Mouse (Mus musculus) MN1 (cell line): Measurements from ENCODE around the gene Cntn5.
"Not testable (repeated sequence)": the region's sequence is repeated elsewhere in the genome, so short reads cannot be mapped to it uniquely, and the experiment has no call there.

ENCODE experiments used
- DNase-seq: peaks from one replicate; pipeline ENCODE4 v3.0.0-alpha.2; 2016; ENCODE audit warnings: low spot score

The Cntn5 gene

DNA sequence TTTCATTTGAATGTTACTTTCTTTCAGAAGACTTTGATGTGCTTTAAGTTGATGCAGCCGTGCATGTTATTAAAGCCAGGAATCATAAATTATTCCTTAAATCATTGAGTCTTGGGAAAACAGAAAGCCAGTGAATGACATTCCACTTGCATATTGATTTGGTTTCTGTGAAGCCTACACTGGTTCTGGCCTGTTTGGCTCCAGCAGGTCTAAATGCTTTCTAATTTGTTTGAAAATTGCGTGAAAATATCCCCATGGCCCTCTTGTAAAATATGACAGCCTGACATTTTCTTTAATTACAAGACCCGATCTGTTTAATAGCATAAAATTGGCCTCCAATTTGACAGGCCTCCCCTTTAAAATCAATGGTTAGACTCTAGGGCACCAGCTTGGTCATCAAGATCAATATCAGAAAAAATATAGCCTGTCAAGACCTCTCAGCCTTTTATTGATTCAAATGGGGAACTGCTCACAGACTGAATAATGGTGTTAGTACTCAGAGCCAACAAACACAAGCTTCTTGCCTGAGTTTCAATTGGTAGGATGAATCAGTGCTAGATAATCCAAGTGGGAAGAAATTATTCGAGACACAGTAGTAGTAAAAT lies 247.3 kb downstream of the Cntn5 start:
- DNase-seq: no peak

DNA sequence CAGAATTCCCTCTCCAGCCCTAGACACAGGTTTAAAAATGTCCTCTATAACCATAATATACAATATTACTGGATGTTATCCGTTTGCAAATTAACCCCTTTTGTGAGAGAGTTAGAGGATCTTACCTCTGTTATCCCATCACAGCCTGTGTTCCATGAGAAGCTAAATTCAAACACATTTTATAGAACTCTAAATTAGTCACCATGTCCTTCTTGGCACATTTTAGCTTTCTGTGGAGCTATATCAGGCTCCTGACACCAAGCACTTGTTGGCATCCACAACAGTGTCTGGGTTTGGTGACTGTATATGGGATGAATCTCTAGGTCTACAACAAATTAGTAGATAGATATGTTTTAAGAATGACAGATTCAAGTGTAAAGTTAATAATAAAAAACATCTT lies 253.9 kb downstream of the Cntn5 start:
- no peak for DNase-seq

DNA sequence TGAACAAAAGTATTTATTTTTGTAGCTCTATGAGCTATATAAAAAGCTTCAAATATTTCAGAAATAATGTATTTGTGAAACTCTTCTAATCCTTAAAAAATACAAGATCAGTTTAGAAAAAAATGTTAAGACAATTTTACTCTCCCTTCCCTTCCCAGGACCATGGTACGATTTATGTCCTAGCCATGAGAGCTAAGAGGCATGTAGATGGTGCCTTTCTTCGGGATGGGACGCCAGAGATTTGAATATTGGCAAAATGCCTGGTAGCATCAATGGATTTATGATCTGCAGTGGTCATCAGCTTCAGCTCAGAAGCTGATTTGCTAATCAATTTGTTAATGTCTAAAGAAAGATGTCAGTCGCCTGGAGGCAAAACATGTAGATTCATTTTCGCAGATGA lies 258.6 kb downstream of the Cntn5 start:
- DNase-seq: no peak

DNA sequence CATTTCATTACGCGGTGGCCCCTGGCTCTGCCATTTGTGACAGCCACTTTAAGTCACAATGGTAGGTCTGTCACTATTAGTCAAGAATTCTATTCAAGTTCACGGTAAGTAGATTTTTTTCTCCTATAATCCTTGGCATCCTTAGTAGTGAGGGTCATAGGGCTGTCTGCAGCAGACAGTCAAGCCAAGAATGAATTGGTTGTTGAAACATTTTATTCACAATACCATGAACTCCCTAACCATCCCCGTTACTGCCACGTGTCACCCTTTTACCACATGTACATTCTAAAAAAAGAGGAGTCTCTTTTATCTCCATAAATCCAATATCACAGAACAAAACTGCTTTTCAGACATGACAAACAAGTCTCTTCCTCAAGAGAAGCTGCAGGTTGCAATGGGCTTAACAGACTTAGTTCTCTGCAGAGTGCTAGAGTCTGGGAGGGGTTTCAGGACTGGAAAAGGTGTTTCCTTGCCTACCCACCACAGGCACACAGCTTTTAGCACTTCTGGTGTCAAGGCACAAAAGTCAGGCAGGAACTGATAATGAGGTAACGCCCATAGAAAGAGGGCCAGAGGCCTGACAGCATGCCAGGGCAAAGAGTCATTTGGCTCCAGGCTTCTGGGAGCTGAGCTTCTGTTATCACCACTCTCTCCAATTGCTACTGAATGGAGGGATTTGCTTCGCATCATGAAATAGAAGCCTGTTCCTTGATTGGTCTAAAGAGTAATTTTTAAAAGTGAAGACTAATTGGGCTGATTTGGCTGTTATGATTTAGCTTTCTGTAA lies 259.3 kb downstream of the Cntn5 start:
- no peak for DNase-seq

DNA sequence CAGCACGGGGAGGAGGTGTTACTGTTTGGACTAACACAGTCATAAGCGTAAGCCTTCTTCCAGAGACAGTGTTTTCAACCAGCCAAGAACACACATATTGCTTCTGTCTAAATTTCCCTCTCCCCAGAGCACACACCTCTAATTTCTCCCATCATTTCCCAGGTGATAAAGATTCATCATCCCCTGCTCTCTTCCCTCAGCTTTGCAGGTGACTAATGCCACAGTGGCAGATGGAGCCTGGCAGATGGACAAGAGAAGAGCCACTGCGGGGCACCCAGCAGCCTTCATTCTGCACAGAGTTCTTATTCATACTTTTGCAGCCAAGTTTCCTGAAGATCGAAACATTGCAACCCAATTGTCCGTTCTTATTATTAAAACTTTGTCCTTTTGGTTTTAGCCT lies 286.5 kb downstream of the Cntn5 start:
- no peak for DNase-seq

DNA sequence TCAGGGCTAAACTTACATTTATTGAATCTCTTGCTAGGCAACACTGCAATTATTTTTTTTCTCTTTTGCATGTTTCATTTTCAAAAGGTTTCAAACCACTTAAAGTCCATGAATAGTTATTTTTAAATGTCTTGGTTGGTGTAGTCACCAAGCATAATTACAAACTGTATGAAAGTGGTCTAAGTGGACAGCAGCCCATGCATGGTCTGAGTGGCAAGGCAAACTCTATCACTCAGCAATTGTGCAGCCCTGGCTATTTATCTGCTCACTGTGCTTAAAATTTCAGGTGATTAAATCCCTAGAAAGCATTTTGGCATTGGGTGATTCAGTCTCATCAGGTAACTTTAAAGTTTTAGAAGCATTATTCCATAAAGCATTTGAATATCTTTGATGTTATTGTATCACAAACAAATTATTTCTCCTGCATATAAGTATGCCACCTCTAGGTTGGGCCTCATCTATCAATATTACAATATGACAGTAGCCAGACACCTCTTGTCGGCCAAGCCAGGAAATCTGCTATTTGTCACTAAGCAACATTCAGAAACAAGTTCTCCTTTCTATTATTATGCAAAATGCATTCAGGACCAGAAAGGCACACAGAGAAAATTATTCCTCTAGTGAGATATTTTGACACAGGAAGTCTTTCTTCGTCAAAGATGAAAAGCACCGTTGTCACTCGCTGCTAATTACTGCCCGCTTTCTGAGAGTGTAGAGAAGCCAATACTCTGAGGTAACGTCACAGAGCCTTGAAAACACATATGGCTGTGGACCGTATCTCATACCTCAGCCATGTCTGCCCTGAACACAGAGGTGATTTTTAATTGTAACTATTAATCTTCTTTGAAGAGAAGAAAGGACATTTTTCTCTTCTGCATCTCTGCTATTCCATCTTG lies 329.0 kb downstream of the Cntn5 start:
- no peak for DNase-seq

DNA sequence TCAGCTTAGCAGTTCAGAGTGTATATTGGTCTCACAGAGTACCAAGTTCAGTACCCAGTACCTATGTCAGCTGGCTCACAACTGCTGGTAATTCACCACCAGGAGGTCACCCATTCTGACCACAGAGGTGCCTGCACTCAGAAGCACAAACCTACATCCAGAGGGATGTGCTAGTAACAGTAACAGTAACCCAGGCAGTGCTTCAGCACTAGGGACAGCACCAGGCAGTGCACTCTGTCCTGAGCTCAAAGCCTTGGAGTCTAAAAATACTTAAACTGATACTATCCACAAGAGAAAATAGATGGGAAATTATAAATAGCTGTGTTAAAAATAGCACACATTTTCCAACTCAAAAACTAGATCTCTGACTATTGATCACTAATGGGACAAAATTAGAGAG lies 334.7 kb downstream of the Cntn5 start:
- DNase-seq: no peak

DNA sequence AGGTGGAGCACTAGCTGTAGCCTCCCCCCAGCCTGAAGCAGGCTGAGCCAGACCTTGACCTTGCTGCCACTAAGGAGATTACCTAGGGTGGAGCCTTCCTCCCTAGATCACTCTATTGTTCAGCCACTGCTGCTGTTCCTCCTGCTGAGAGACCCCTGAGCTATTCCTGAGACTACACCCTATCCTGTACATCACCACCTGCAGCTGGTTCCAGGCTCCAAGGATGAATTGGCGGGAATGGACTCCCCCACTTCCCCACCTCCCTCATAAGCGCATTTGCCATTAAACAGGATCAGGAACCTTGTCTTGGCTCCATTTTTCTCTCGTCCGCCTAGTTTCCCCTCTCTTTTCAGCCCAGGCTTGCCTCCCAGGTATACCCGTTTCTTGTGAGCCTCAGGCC lies 363.7 kb downstream of the Cntn5 start:
- DNase-seq: not testable (repeated sequence)

- DNase-seq: no peak
These were observed 372.3 kb downstream of the Cntn5 start for GRCm38 (mm10) chr9:10532248-10532647.

- DNase-seq: no peak
These were observed 373.5 kb downstream of the Cntn5 start for GRCm38 (mm10) chr9:10531087-10531486.

DNA sequence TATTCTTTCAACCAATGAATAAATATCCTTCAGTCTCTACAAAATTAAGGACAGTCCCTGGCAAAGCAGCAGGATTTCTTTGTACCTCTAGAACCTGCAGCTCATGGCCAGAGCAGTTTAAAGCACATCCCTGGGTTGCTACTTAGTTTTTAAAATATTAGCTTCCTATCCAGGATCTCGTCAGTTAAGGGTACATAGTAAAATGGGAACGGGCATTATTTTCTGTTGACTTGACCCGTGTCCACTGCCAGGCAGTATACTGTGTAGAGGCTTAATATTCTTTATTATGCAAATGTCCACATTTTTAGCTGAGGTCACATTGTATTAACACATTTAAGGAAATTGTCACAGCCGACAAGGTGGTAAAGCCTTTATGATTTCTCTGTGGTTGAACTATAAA lies 375.0 kb downstream of the Cntn5 start:
- DNase-seq: no peak

DNA sequence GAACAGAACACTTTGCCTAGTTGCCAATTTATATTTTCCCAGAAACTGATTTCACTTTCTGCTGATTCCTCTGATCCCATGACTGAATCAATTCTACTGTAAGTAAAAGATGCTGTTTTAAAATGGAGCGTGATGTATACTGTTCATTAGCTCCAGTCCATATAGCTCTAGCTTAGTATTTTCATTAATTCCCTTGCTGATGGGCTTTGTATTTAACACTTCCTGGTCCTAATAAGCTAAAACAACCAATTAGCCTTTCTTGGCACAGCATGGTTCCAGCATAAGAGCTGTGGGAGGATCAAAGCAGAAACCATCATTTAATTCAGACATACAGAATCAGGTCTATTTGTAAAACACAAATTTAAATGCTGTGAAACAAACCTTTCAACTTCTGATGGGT lies 375.5 kb downstream of the Cntn5 start:
- DNase-seq: no peak

DNA sequence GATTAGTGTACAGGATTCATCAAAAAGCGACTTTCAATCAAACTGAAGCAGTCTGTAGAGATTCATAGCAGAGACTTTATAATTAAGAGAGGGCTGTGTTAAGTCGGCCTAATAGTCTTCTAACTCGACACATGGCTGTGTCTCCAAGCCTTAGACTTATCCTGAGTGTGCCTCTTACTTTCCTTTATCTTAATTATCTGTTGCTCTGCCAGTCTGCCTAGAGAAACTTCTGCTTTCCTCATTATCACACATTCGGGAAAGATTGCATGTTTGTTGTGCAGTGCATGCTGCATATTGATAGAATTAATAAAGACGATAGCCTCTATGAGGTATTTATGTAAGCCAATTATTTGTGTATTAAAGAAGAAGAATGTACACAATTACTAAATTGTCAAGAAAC lies 375.9 kb downstream of the Cntn5 start:
- DNase-seq: no peak

- DNase-seq: no peak
These were observed 378.5 kb downstream of the Cntn5 start for GRCm38 (mm10) chr9:10525915-10526667.

- DNase-seq: no peak
These were observed 382.0 kb downstream of the Cntn5 start for GRCm38 (mm10) chr9:10522604-10523003.

GRCm38 (mm10) chr9:10521054-10521453 lies 383.5 kb downstream of the Cntn5 start:
- DNase-seq: no peak

DNA sequence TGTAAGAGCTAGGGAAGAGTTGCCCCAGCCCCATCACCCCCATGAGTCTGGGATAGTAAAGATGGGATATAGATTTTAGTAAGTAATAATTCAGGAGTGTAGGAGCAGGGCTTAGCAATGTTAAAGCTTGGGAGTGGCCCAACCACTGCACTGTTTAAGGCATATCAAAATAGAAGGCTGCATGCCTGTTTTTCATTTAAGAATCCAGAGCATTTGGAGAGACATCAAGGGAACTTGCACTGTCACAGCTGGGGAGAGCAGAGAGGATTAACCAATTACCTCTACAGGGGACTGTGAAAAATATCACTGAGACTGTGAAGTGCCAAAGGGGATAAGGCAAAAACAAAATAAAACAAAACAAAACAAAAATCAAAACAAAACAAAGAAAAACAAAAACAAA lies 412.3 kb downstream of the Cntn5 start:
- no peak for DNase-seq

DNA sequence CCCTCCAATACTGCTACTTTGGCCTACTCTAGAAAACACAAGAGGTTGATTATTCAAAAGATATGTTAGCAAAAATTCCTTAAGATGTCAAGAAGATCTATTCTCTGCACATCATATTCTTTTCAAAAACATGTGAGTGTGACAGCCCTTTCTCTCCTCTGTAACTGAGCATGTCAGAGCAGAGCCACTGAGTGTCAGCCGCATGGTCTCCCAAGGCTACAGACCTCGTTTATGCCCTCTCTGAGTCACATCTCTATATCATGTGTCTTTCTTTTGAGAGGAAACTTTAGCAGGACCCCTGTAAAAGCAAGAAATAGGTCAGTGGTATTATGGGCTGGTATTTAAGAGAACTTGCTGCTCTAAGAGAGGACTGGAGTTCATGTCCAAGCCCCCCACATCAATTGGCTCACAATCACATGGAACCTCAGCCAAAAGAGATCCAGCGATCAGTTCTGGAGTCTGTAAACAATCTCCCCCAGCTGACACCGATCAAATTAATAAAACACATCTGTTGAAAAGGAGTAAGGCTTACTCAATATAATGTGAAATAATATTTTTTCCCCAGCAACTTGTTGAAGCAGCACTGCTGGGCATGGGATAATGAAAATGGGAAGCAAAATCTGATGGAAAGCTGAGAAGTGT lies 433.0 kb downstream of the Cntn5 start:
- no peak for DNase-seq

- DNase-seq: no peak
These were observed 439.8 kb downstream of the Cntn5 start for GRCm38 (mm10) chr9:10464758-10465157.

DNA sequence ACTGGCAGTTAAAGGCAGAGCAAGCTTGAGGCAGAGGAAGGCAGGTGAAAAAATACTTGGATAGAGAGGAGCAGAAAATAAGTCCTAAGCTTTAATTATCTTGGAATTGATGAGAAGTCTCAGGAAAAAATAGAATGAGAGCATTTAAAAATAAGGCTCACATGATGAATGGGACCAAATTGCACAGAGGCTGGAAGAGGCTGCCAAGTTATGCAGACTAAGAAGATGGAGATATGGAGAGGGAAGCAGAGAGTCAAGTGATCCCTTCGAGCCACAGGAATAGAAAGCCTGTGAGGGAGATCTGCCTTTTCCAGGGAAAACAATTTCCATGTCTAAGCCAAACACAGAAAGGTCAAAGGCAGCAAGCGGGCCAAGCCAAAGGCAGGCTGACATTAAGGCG lies 446.7 kb downstream of the Cntn5 start:
- no peak for DNase-seq

DNA sequence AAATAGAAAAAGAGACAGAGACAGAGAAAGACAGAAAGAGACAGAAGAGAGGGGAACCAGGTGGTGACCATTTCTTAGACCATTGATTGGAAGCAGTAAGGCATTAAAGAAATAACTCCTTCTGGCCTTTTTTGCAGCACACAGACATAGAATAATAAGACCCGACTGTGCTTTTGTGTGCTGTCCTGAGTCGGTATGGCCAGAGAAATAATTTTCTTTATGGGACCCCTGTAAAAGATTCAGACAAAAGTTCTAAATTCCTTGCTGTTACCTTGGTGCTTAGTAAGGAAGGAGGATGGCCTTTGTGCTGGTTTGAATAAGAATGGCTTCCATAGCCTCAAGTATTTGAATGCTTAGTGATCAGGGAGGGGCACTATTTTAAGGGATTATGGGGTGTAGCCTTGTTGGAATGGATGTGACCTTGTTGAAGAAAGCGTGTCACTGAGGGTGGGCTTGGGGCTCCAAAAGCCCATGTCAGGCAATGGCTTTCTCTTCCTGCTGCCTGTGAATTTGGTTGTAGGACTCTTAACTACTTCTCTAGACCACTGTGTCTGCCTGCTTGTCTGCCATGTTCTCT lies 455.5 kb downstream of the Cntn5 start:
- no peak for DNase-seq
